Mouse (Mus musculus) induced T-regulatory cell, adult 2 months (primary cell): ENCODE measurements at regions not wholly inside any gene's neighbourhood (a gene's known extent, or its start where the extent isn't known, plus 50 kb on each side); places are given as distances from the start of the nearest gene placed in this dataset.

Experiments used
- DNase-seq: peaks from one replicate; pipeline ENCODE4 v3.0.0-alpha.2; 2012; ENCODE audit warnings: low read depth

DNA sequence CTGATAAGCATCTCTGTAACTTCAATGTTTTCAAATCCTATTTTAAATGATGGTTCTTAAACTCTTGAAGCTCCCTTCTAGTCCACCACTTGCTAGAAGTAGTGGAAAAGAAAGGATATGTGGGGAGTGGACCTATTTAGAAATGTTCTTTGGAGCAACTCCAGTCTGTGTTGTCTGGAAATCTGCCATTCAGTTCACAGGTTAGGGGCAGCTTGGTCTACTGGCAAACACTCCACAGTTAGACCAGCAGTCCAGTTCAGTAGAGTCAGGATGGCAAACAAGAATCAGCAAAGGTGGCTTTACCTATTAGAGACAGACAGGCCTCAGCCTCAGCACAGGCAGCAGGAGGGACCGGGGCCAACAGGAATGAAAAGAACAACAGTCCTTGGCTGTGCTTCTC is 67.3 kb upstream of the Dpyd start:
- no peak for DNase-seq

DNA sequence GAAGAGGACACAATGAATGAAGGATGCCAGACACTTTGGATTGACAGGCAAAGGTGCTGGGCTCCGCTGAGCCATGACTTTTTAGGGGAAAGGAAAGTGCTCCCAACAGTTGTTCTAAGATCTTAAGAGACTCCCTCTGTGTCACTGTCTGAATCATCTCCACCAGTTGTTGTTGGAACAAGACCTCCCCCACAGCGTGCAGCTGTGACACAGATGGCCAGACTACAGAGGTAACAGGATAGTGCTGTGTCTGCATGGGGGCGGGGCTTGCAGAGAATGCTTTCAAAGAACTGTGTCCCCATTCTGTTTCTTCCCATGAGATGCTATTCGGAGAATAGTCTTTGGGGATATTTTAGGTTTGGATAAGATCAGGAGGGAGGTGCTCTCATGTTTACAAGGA is 61.7 kb upstream of the Dpyd start:
- no peak for DNase-seq

DNA sequence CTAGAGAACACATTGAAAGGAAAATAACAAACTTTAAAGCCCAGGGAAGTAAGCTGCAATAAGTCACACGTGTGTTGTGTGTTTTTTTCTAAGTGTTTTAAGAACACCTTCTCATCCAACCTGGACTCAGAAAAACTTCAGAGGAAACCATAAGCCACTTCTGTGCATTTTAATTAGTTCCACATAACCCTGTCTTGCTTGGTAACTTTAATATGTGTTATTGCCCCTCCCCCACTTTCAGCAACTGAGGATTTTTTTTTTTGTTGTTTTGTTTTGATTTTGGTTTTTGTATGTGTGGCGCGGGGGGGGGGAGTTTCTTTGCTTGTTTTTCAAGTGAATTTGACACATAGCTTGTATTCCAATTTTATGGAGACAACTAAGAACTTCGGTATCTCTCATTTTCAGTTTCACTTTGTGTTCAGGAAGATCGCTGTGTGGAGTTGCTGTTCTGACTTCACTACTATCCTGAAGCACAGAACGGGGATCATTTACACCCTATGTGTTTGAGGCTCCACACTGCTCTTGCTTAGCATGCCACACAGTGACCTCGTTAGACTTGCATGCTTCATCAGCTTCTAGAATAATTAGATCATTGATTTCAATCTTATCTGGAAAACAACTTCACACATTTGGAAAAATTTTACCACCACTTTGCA is 54.2 kb upstream of the Dpyd start:
- DNase-seq: peak; percentile 11

DNA sequence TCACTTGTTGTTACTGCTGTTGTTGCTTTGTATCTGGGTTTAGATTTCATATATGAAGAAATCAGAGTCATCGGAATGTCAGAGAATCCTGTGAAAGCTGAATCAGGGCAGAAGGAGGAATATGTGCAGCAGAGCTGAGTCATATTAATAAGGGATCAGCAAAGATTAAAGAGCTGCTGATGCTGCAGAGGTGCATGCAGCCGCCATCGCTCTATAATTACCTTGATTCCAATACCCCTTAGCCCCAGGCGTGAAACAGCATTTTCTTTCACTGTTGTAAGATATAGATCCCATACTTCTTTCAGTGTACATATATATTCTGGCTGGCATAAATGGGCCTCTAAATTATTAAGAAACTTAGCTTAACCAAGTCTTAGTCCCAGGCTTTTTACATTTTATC is 51.1 kb upstream of the Dpyd start:
- DNase-seq: no peak

DNA sequence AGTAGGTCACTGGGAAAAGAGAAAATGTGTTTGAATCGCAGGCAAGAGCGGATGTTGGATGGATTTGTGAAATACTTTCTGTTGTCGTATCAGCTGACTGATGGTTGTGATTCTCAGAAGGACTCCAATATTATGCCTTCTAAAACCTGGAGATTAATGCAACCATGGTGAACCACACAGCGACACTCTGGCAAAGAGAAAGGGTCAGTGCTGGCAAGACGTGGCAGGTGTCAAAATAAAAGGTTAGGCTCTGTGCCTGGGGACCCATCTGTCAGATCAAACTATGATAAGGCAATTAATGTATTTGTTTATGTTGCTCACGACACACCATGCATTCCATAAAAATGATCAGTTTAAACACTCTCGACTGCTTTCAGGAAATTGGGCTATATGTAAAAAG is 50.0 kb upstream of the Dpyd start:
- no peak for DNase-seq
